Mouse (Mus musculus) cerebellum, adult 2 months (tissue): ENCODE data around the gene Enc1. TPM values are rescaled to one million over a fixed set of nuclear protein-coding genes. Genes with fewer than 3 reads are reported as not detected.

Source experiments
- DNase-seq, 2 experiments: peaks; one replicate each; pipeline ENCODE4 v3.0.0; 2021
- H3K27ac ChIP-seq: fragments of 200-500 bp; 2 replicates; pipeline ENCODE4 v1.5.1; 2012; ENCODE audit warnings: low read length, control low read depth, inconsistent platforms; ENCODE audit not compliant: insufficient read depth
- H3K27me3 ChIP-seq: fragments of 200-500 bp; 2 replicates; pipeline ENCODE4 v1.6.1; 2012; ENCODE audit warnings: inconsistent platforms, mild to moderate bottlenecking, low read length, moderate library complexity; ENCODE audit not compliant: control insufficient read depth, insufficient read depth
- H3K4me1 ChIP-seq: fragments of 200-500 bp; 2 replicates; pipeline ENCODE4 v1.6.1; 2011; ENCODE audit warnings: low read length; ENCODE audit not compliant: control insufficient read depth, insufficient read depth
- H3K4me3 ChIP-seq: fragments of 200-500 bp; replicated peaks from 2 replicates; pipeline ENCODE3; 2011; ENCODE audit warnings: mild to moderate bottlenecking, low read depth, low read length, control low read depth; ENCODE audit not compliant: insufficient read depth
- CTCF ChIP-seq: fragments of 200-500 bp; IDR thresholded peaks from 2 replicates; pipeline ENCODE4 v1.5.1; 2011; ENCODE audit warnings: low read depth, mild to moderate bottlenecking, control low read depth, low read length, moderate library complexity, borderline replicate concordance; ENCODE audit not compliant: insufficient read depth
- POLR2A ChIP-seq: fragments of 200-500 bp; IDR thresholded peaks from 2 replicates; pipeline ENCODE4 v1.6.1; 2011; ENCODE audit warnings: low read length, control low read depth, borderline replicate concordance; ENCODE audit not compliant: insufficient read depth
- WGBS: fragments of 180-500 bp; shearing (Covaris S2); methylation state at CpG from one replicate; pipeline ENCODE4 v1.1.7; 2018; 5-methylcytosine and 5-hydroxymethylcytosine counted together
- polyA plus RNA-seq: library from polyadenylated mRNA; depleted of rRNA; stranded (reverse); fragments of >200 nt; gene quantifications from 2 replicates; pipeline ENCODE4 v1.2.3, GENCODE M21; 2012

Enc1 gene
- polyA plus RNA-seq, 1 experiment: 20.2 TPM

GRCm38 (mm10) chr13:97270723-97271122 is 29.8 kb downstream of the Enc1 start:
- Histone ChIP-seq H3K4me3 (no peak overlapping the region), H3K4me1 (no peaks in the 10 kb centered on the region), H3K27ac (no peak overlapping the region), H3K27me3 (no peaks in the 10 kb centered on the region)
- no peak for DNase-seq
- TF ChIP-seq POLR2A (no peak), CTCF (no peak)
- 93% methylated on average over 2 of the region's 2 CpGs for WGBS

GRCm38 (mm10) chr13:97271641-97272040 is 30.7 kb downstream of the Enc1 start:
- 86% methylated on average over 6 of the region's 6 CpGs for WGBS
- Histone ChIP-seq H3K27me3 (no peaks in the 10 kb centered on the region), H3K27ac (no peak overlapping the region), H3K4me1 (no peaks in the 10 kb centered on the region), H3K4me3 (no peak overlapping the region)
- DNase-seq: no peak
- no peak for TF ChIP-seq POLR2A
- TF ChIP-seq CTCF: no peak

- no peak overlapping the region for H3K4me3 ChIP-seq
- H3K27me3 ChIP-seq: no peaks in the 10 kb centered on the region; the same call in 1 of the 2 replicates
- WGBS: 92% methylated on average over 3 of the region's 3 CpGs
- TF ChIP-seq CTCF (no peak), POLR2A (no peak)
- no peak overlapping the region for H3K27ac ChIP-seq
- DNase-seq: no peak
- no peaks in the 10 kb centered on the region for H3K4me1 ChIP-seq
Observed at GRCm38 (mm10) chr13:97274757-97275156, 33.9 kb downstream of the Enc1 start.

GRCm38 (mm10) chr13:97275482-97275881 is 34.6 kb downstream of the Enc1 start:
- 88% methylated on average over 10 of the region's 10 CpGs for WGBS
- Histone ChIP-seq H3K27ac (no peak overlapping the region), H3K27me3 (no peaks in the 10 kb centered on the region; the same call in 1 of the 2 replicates), H3K4me1 (no peaks in the 10 kb centered on the region), H3K4me3 (no peak overlapping the region)
- TF ChIP-seq POLR2A (no peak), CTCF (no peak)
- DNase-seq: no peak

- Histone ChIP-seq H3K4me1 (no peaks in the 10 kb centered on the region), H3K27me3 (no peaks in the 10 kb centered on the region; the same call in 1 of the 2 replicates), H3K27ac (no peak overlapping the region), H3K4me3 (no peak overlapping the region)
- no peak for DNase-seq
- 59% methylated on average over 26 of the region's 26 CpGs for WGBS
- no peak for TF ChIP-seq POLR2A
- no peak for TF ChIP-seq CTCF
Observed at GRCm38 (mm10) chr13:97282051-97282910, 41.4 kb downstream of the Enc1 start.

GRCm38 (mm10) chr13:97282911-97283281 is 42.0 kb downstream of the Enc1 start:
- no peak overlapping the region for H3K4me3 ChIP-seq
- H3K27me3 ChIP-seq: no peaks in the 10 kb centered on the region; the same call in 1 of the 2 replicates
- 59% methylated on average over 9 of the region's 9 CpGs for WGBS
- no peaks in the 10 kb centered on the region for H3K4me1 ChIP-seq
- no peak for TF ChIP-seq CTCF
- no peak for TF ChIP-seq POLR2A
- no peak overlapping the region for H3K27ac ChIP-seq
- no peak for DNase-seq

- WGBS: 92% methylated on average over 3 of the region's 3 CpGs
- no peak overlapping the region for H3K27ac ChIP-seq
- no peak for DNase-seq
- no peaks in the 10 kb centered on the region for H3K4me1 ChIP-seq
- no peak for TF ChIP-seq POLR2A
- TF ChIP-seq CTCF: no peak
- H3K27me3 ChIP-seq: no peaks in the 10 kb centered on the region; the same call in 1 of the 2 replicates
- H3K4me3 ChIP-seq: no peak overlapping the region
Observed at GRCm38 (mm10) chr13:97287046-97287445, 46.1 kb downstream of the Enc1 start.

GRCm38 (mm10) chr13:97290747-97291146 is 49.8 kb downstream of the Enc1 start:
- TF ChIP-seq CTCF (no peak), POLR2A (no peak)
- H3K27me3 ChIP-seq: no peaks in the 10 kb centered on the region; the same call in 1 of the 2 replicates
- H3K4me1 ChIP-seq: no peaks in the 10 kb centered on the region
- DNase-seq: no peak
- 27% methylated on average over 3 of the region's 3 CpGs for WGBS
- no peak overlapping the region for H3K4me3 ChIP-seq
- H3K27ac ChIP-seq: no peak overlapping the region
